ENCODE assay signal across 18 mouse cellular contexts in the genomic region with DNA sequence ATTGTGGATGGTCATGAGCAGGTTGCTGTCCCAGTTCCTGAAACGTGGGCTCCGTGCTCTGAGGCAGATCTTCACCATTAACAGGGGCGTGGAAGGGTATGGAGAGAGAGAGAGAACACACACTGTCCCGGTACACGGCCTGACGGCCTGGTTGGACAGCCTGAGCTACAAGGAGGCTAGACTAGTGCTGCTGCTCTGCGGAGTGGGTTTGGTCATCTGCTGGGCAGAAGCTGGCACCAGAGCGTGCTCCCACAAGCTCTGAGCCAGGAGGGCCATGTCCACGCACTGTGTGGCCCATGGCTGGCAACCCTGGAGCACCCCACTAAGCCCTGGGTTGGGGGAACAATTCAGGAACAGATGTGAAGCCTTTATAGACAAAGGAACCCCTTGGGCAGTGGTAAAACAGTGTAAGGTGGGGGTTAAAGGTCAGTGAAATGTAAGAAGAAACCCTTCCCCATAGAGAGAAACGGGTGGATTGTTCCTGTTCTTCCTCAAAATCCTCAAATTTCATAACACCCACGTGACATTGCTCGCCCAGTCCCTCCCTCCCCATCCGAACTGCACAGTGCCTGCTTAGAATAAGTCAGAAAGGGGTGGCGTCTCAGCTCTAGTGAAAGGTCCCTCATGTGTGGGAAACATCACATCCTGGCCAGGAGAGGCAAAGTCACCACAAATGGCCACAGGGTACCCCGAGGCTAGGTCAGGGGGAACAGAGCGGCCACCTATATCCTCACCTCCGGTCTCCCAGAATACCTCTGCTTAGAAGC. TPM values are rescaled to one million over a fixed set of nuclear protein-coding genes. Genes with fewer than 3 reads are reported as not detected.
DNase-seq lines count a peak whose midpoint lies in the region; ATAC-seq and TF ChIP-seq lines count a peak whose summit lies in the region.
"Had no signal": no experiment of that assay in that cellular context is flagged by ENCODE, and none has a peak within 500 bp of the region (broad histone marks: within the 10 kb centered on the region; RNA-seq: fewer than 3 reads in every experiment).

No protein-coding gene starts in this region.

- no peaks in the 10 kb centered on the region for H3K9me3 ChIP-seq in forebrain, embryonic 13.5 days (replicated peaks)
- H3K9me3 ChIP-seq in forebrain, embryonic 10.5 days, result no peaks in the 10 kb centered on the region
- H3K9me3 ChIP-seq in liver, postnatal 0 days (ENCODE audit: low read length), result no peaks in the 10 kb centered on the region
- H3K9me3 ChIP-seq: forebrain, embryonic 15.5 days; intestine, embryonic 15.5 days had no signal

- no peak for DNase-seq in forebrain, embryonic 10.5 days (ENCODE audit: extremely low spot score, low spot score)
- no peak for DNase-seq in left cerebral cortex, adult 2 months (ENCODE audit: extremely low spot score in 1 of 2, low spot score in 2 of 2)
- no peak for DNase-seq in left cerebral cortex, postnatal 36 days (ENCODE audit: low spot score in 2 of 2)
- DNase-seq in brain, adult 2 months (ENCODE audit: low read depth, low spot score), result peak; percentile 71
- no peak for DNase-seq in liver, postnatal 0 days
- no peak for DNase-seq in urinary bladder, adult 2 months (ENCODE audit: low spot score)
- DNase-seq in T-cell, adult 2 months (ENCODE audit: low spot score), result no peak
- DNase-seq: adrenal gland, adult 8-10 months; cerebellum, adult 2 months; kidney, postnatal 25 days; layer of hippocampus, adult 9-11 months; thymus, postnatal 4 days had no signal

- H3K4me1 ChIP-seq in forebrain, embryonic 13.5 days, result peaks cover 5% of the 10 kb centered on the region
- H3K4me1 ChIP-seq in forebrain, embryonic 10.5 days, result peaks cover 12% of the 10 kb centered on the region
- H3K4me1 ChIP-seq in liver, postnatal 0 days (ENCODE audit: insufficient read depth), result peaks cover 7% of the 10 kb centered on the region; the same call in 1 of the 2 replicates

- 92% methylated on average over 17 of the region's 17 CpGs for WGBS in forebrain, embryonic 13.5 days
- 91% methylated on average over 17 of the region's 17 CpGs for WGBS in forebrain, embryonic 10.5 days
- 71% methylated on average over 17 of the region's 17 CpGs for WGBS in liver, postnatal 0 days (ENCODE audit: insufficient replicate concordance)

- ATAC-seq in forebrain, embryonic 13.5 days, result no peak
- ATAC-seq in liver, postnatal 0 days, result no peak
- ATAC-seq: forebrain, embryonic 15.5 days; intestine, embryonic 15.5 days had no signal

- 0 out of 2 replicates have a peak overlapping the region, but pooled peaks have one; percentile 12 for H3K9ac ChIP-seq in forebrain, embryonic 13.5 days
- no peak overlapping the region for H3K9ac ChIP-seq in liver, postnatal 0 days (replicated peaks)
- H3K9ac ChIP-seq: forebrain, embryonic 15.5 days; intestine, embryonic 15.5 days had no signal

- no peak for TF ChIP-seq CTCF in left cerebral cortex, adult 2 months (IDR thresholded peaks at IDR 0.05)
- TF ChIP-seq CTCF in liver, postnatal 0 days (IDR thresholded peaks at IDR 0.05; ENCODE audit: low read depth), result no peak

- H3K27ac ChIP-seq in forebrain, embryonic 13.5 days, result no peak overlapping the region
- no peak overlapping the region for H3K27ac ChIP-seq in forebrain, embryonic 10.5 days
- H3K27ac ChIP-seq in left cerebral cortex, adult 2 months, result peak overlapping the region; percentile 88
- peak overlapping the region; percentile 44; the same call in 1 of the 2 replicates for H3K27ac ChIP-seq in liver, postnatal 0 days (ENCODE audit: low read depth)
- H3K27ac ChIP-seq: forebrain, embryonic 15.5 days; heart, adult 2 months; intestine, embryonic 15.5 days had no signal

- H3K4me2 ChIP-seq in forebrain, embryonic 13.5 days, result no peak overlapping the region
- H3K4me2 ChIP-seq in liver, postnatal 0 days (ENCODE audit: low read depth, low read length), result no peak overlapping the region
- H3K4me2 ChIP-seq: forebrain, embryonic 15.5 days; intestine, embryonic 15.5 days; midbrain, embryonic 11.5 days had no signal

- intact Hi-C loops in left cerebral cortex, adult 2 months (cut with DNase I), result no loop called here
- intact Hi-C loops in left cerebral cortex, postnatal 36 days (cut with DNase I), result no loop called here

- H3K27me3 ChIP-seq in forebrain, embryonic 13.5 days, result no peaks in the 10 kb centered on the region
- H3K27me3 ChIP-seq in forebrain, embryonic 10.5 days (ENCODE audit: poor library complexity, severe bottlenecking), result no peaks in the 10 kb centered on the region
- H3K27me3 ChIP-seq in liver, postnatal 0 days (ENCODE audit: insufficient read depth, low read length), result no peaks in the 10 kb centered on the region
- H3K27me3 ChIP-seq: CH12.LX; forebrain, embryonic 15.5 days; intestine, embryonic 15.5 days had no signal

- H3K4me3 ChIP-seq in forebrain, embryonic 13.5 days, result no peak overlapping the region
- H3K4me3 ChIP-seq in forebrain, embryonic 10.5 days, result no peak overlapping the region
- H3K4me3 ChIP-seq in left cerebral cortex, adult 2 months, result no peak overlapping the region
- no peak overlapping the region for H3K4me3 ChIP-seq in liver, postnatal 0 days (ENCODE audit: low read depth, low read length)
- H3K4me3 ChIP-seq: forebrain, embryonic 15.5 days; heart, adult 2 months; intestine, embryonic 15.5 days had no signal

- peaks cover 67% of the 10 kb centered on the region for H3K36me3 ChIP-seq in forebrain, embryonic 13.5 days (ENCODE audit: poor library complexity, severe bottlenecking)
- peaks cover 75% of the 10 kb centered on the region for H3K36me3 ChIP-seq in forebrain, embryonic 10.5 days (replicated peaks)
- H3K36me3 ChIP-seq in liver, postnatal 0 days (replicated peaks; ENCODE audit: insufficient read depth, low read length), result peaks cover 42% of the 10 kb centered on the region

- no peak for TF ChIP-seq EP300 in liver, postnatal 0 days (IDR thresholded peaks at IDR 0.05; ENCODE audit: low read depth)

RNA-seq across cellular contexts. Expression of a gene that starts 4.8 kb away (rescaled TPM):
- 12.0 and 12.2 TPM in 2 replicates for polyA plus RNA-seq in forebrain, embryonic 13.5 days (2015; fragmentation: Nextera tagmentation; extraction: Ambion mirVana)
- polyA plus RNA-seq in forebrain, embryonic 10.5 days (2016; fragmentation: Nextera tagmentation; extraction: Ambion mirVana), result 10.6 and 12.5 TPM in 2 replicates
- 10 to 100 TPM; 22.2 to 22.6 TPM for total RNA-seq in left cerebral cortex, adult 2 months (2021)
- total RNA-seq in left cerebral cortex, postnatal 36 days (2021), result 10 to 100 TPM; 21.4 to 22.4 TPM
- 2.8 and 4.0 TPM in 2 replicates for polyA plus RNA-seq in liver, postnatal 0 days (2015; fragmentation: Nextera tagmentation; extraction: Ambion mirVana)
- polyA plus RNA-seq in urinary bladder, adult 2 months (2012; rRNA removed), result 17.1 and 18.6 TPM in 2 replicates

RNA-seq across cellular contexts. Expression of a gene that starts 57.7 kb away (rescaled TPM):
- 3.1 and 3.3 TPM in 2 replicates for polyA plus RNA-seq in forebrain, embryonic 13.5 days (2015; fragmentation: Nextera tagmentation; extraction: Ambion mirVana)
- polyA plus RNA-seq in forebrain, embryonic 10.5 days (2016; fragmentation: Nextera tagmentation; extraction: Ambion mirVana), result 4.3 and 5.2 TPM in 2 replicates
- 10 to 100 TPM; 40.4 to 46.1 TPM for total RNA-seq in left cerebral cortex, adult 2 months (2021)
- total RNA-seq in left cerebral cortex, postnatal 36 days (2021), result 10 to 100 TPM; 42.4 to 42.5 TPM
- polyA plus RNA-seq in liver, postnatal 0 days (2015; fragmentation: Nextera tagmentation; extraction: Ambion mirVana), result 1.7 TPM in 2 replicates
- polyA plus RNA-seq in urinary bladder, adult 2 months (2012; rRNA removed), result 13.8 and 21.3 TPM in 2 replicates

Comparison
In these comparisons a context has a peak if more than half of its experiments do, and no peak if none do; other contexts are left out.
1. H3K27ac ChIP-seq: peak in left cerebral cortex, adult 2 months (single experiment) and liver, postnatal 0 days (single experiment); none in forebrain, embryonic 13.5 days (single experiment) and forebrain, embryonic 10.5 days (single experiment).